Mouse (Mus musculus) forebrain, embryonic 16.5 days (tissue): ENCODE measurements around the gene Wwox. TPM values are rescaled to one million over a fixed set of nuclear protein-coding genes. Genes with fewer than 3 reads are reported as not detected.

ENCODE experiments used
- ATAC-seq: fragments of 200-750 bp; cut with Nextera tagmentation; 2 replicates; pipeline ENCODE4 v1.8.0; 2017; ENCODE audit warnings: mild to moderate bottlenecking, moderate library complexity
- H3K27ac ChIP-seq: fragments of 300-500 bp; sonication (generic); 2 replicates; pipeline ENCODE4 v1.5.1; 2014; ENCODE audit warnings: low read length, control low read depth
- H3K27me3 ChIP-seq: fragments of 300-500 bp; sonication (generic); replicated peaks from 2 replicates; pipeline ENCODE4 v1.6.1; 2014; ENCODE audit warnings: low read length; ENCODE audit not compliant: control insufficient read depth, insufficient read depth
- H3K36me3 ChIP-seq: fragments of 300-500 bp; sonication (generic); 2 replicates; pipeline ENCODE4 v1.6.1; 2014; ENCODE audit not compliant: control insufficient read depth, insufficient read depth
- H3K4me1 ChIP-seq: fragments of 300-500 bp; sonication (generic); replicated peaks from 2 replicates; pipeline ENCODE4 v1.6.1; 2014; ENCODE audit warnings: low read length; ENCODE audit not compliant: control insufficient read depth, insufficient read depth
- H3K4me2 ChIP-seq: fragments of 300-500 bp; sonication (generic); 2 replicates; pipeline ENCODE4 v1.6.1; 2014; ENCODE audit warnings: mild to moderate bottlenecking, low read length, control low read depth
- H3K4me3 ChIP-seq: fragments of 300-500 bp; sonication (generic); replicated peaks from 2 replicates; pipeline ENCODE4 v1.5.1; 2014; ENCODE audit warnings: mild to moderate bottlenecking, low read length, control low read depth
- H3K9ac ChIP-seq: fragments of 300-500 bp; sonication (generic); replicated peaks from 2 replicates; pipeline ENCODE4 v1.6.1; 2014; ENCODE audit warnings: low read depth, low read length, control low read depth
- H3K9me3 ChIP-seq: fragments of 300-500 bp; sonication (generic); 2 replicates; pipeline ENCODE4 v1.6.1; 2016; ENCODE audit warnings: low read length; ENCODE audit not compliant: control insufficient read depth
- WGBS: fragments of 180-500 bp; shearing (Covaris S2); extraction: QIAGEN DNeasy Blood & Tissue Kit; methylation state at CpG from one replicate; pipeline ENCODE4 v1.1.7; 2014; 5-methylcytosine and 5-hydroxymethylcytosine counted together
- polyA plus RNA-seq: library from polyadenylated mRNA; unstranded; fragments of >200 nt; fragmentation: Nextera tagmentation; extraction: Ambion mirVana; gene quantifications from 2 replicates; pipeline ENCODE4 v1.2.1, GENCODE M21; 2015

Wwox gene
- polyA plus RNA-seq, 1 experiment from 2014 or later, result 11.4 TPM

DNA sequence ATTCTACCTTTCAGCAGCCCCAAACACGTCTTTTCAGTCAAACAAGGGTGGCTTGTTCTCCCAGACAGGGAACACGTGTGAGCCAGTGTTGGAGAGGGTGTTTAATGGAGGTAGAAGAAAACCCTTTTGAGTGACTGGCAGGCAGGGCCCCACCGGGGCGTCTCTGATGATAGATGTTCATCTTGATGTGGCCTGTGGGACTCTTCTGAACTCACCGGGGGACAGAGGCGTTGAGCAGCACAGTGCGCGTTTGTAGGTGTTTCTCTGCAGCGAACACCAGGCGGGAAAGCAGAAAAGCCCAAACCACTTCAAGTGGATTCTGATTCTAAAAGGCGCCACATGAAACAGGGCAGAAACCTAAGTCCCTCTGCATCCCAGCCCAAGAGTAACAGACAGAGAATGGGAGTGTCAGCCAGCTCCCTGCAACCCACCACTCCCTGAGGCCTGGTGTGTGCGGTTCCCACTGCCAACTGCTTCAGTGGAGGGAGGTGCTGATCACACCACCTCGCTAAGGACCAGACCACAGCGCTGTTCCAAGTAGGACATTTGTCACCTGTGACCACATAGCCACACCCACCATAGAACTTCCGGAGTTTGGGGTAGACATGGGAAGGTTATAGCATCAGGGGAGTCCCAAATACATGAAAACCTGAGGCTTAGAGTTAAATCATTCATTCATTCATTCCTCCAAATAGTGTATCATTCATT, 960.7 kb downstream of the Wwox start:
- Histone ChIP-seq H3K36me3 (no peaks in the 10 kb centered on the region), H3K4me2 (no peak overlapping the region), H3K27ac (no peak overlapping the region), H3K9ac (no peak overlapping the region), H3K4me3 (no peak overlapping the region), H3K27me3 (no peaks in the 10 kb centered on the region), H3K9me3 (no peaks in the 10 kb centered on the region), H3K4me1 (no peaks in the 10 kb centered on the region)
- 75% methylated on average over 15 of the region's 15 CpGs for whole genome bisulfite sequencing
- ATAC-seq, result no peak

Other genes starting within 250 kb of the Wwox start
- 22.5 and 41.3 TPM in 2 replicates for gene Vat1l, start 234.0 kb upstream of the Wwox start, polyA plus RNA-seq
- gene Clec3a, start 21.6 kb upstream of the Wwox start, polyA plus RNA-seq, result 0.76 TPM in 1 of 2 replicates, not detected in the other